Mouse (Mus musculus): ENCODE data around the gene Npw. TPM values are rescaled to one million over a fixed set of nuclear protein-coding genes. Genes with fewer than 3 reads are reported as not detected.

Gene Npw
- polyA plus RNA-seq (2012; ENCODE audit: insufficient read depth, insufficient read length, low replicate concordance, missing spikeins): not detected in 2 replicates

DNA sequence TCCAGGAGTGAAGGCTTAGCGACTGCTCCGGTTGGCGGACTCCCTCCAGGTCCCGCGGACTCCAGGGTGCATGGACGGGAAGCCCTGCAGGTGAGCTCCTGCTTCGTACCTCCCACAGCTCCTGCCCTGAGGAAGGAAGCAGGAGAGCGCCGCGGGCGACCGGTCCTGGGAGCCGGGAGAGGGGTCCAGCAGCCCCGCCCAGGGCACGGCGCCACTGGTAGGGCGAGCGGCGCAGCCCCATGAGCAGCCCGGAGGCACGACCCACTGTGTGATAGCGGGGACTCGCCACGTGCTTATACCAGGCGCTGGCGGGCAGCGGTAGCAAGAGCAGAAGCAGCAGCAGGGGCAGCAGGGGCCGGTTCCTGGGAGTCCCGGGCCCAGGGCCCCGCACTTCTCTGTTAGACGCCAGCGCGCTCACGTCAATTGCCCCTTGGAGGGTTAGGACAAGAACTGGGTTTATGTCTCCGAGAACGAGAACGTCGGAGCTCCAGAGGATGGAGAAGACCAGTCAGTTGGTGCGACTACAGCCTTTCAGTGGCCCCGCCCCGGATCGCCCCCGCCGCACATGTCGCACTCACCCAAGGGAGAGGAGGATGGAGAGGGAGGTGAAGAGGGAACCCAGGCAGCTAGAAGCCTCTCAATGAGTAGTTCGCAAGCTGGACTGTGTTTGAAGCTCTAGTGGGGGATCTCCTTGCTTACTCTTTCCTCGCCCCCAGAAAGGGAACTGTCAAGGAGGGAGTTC lies at the start of gene Npw:
Npw (minus strand) TSS at position 441 of the 742 bp plus-strand sequence.
- TF ChIP-seq CTCF (IDR thresholded peaks at IDR 0.05; ENCODE audit: insufficient read depth, low read depth, low read length): no peak
- peaks cover 15% of the 10 kb centered on the region for H3K4me1 ChIP-seq (ENCODE audit: control insufficient read depth, insufficient read depth, low read length)
- H3K4me3 ChIP-seq (ENCODE audit: insufficient read depth, low read depth, low read length): 0 out of 2 replicates have a peak within 1 kb of the TSS, but pooled peaks have one; percentile 1
- WGBS: 3% methylated on average over 47 of the region's 47 CpGs
- H3K27ac ChIP-seq (ENCODE audit: insufficient read depth, low read depth, low read length): no peak within 1 kb of the TSS

GRCm38 (mm10) chr17:24707801-24708425 lies 49.7 kb upstream of the Npw start:
- H3K27ac ChIP-seq (ENCODE audit: insufficient read depth, low read depth, low read length): peak overlapping the region; percentile 25
- peak overlapping the region; percentile 96 for H3K4me3 ChIP-seq (ENCODE audit: insufficient read depth, low read depth, low read length)
- H3K4me1 ChIP-seq (ENCODE audit: control insufficient read depth, insufficient read depth, low read length): peaks cover 6% of the 10 kb centered on the region; the same call in 1 of the 2 replicates
- WGBS: 3% methylated on average over 24 of the region's 24 CpGs
- no peak for TF ChIP-seq CTCF (IDR thresholded peaks at IDR 0.05; ENCODE audit: insufficient read depth, low read depth, low read length)
- TF ChIP-seq POLR2A (IDR thresholded peaks at IDR 0.05; ENCODE audit: insufficient read depth, low read depth, low read length): no peak

DNA sequence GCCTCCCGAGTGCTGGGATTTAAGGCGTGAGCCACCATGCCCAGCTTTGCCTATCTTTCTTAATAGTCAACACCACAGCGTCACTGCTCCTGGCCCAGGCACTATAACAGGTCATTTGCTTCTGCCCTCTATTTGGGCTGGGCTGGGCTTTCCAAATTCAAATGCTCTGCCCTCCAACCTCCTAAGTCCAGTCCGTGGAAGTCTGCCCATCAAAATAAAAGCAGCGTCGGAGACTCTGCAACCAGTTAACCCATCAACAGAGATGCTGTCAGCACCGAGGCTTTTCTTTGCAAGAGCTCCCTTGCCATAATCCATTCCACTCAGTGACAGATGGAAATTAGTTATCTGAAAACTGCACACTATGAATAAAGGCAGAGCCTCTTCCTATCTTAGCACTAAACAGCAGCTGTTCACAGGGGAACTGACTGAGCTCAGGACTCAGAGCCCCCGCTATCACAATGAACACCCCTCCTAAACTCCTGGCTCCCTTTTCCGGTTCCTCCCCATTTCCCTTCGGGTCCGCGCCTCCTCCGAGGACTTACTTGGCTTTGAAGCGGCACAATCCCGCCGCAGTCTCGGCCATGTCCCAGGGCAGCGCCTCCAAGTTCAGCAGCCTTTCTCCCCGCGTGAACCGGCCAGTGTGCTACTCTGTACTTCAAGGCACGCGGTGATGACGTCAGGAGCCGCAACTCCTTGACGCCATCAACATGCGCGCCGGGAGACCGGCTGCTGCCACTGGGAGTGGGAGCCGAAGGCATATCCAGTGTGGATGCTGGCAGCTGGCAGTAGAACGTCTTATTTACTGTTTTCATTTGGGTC lies 48.9 kb upstream of the Npw start, which contains the start of gene Tbl3:
Tbl3 (minus strand) TSS at position 679 of the 819 bp plus-strand sequence.
- Histone ChIP-seq H3K4me3 (ENCODE audit: insufficient read depth, low read depth, low read length) (peak within 1 kb of the TSS; percentile 96), H3K27ac (ENCODE audit: insufficient read depth, low read depth, low read length) (peak within 1 kb of the TSS; percentile 25), H3K4me1 (ENCODE audit: control insufficient read depth, insufficient read depth, low read length) (peaks cover 6% of the 10 kb centered on the region; the same call in 1 of the 2 replicates)
- 3% methylated on average over 32 of the region's 32 CpGs for WGBS
- TF ChIP-seq POLR2A (IDR thresholded peaks at IDR 0.05; ENCODE audit: insufficient read depth, low read depth, low read length) (peak; percentile 86; the same call in 1 of the 2 replicates), CTCF (IDR thresholded peaks at IDR 0.05; ENCODE audit: insufficient read depth, low read depth, low read length) (no peak)

- WGBS: 98% methylated on average over 3 of the region's 3 CpGs
- Histone ChIP-seq H3K27ac (ENCODE audit: insufficient read depth, low read depth, low read length) (no peak overlapping the region), H3K4me1 (ENCODE audit: control insufficient read depth, insufficient read depth, low read length) (peaks cover 6% of the 10 kb centered on the region; the same call in 1 of the 2 replicates), H3K4me3 (ENCODE audit: insufficient read depth, low read depth, low read length) (no peak overlapping the region)
- no peak for TF ChIP-seq CTCF (IDR thresholded peaks at IDR 0.05; ENCODE audit: insufficient read depth, low read depth, low read length)
- no peak for TF ChIP-seq POLR2A (IDR thresholded peaks at IDR 0.05; ENCODE audit: insufficient read depth, low read depth, low read length)
Observed at GRCm38 (mm10) chr17:24705821-24706220, 47.6 kb upstream of the Npw start.

GRCm38 (mm10) chr17:24701251-24701650 lies 43.0 kb upstream of the Npw start:
- TF ChIP-seq POLR2A (IDR thresholded peaks at IDR 0.05; ENCODE audit: insufficient read depth, low read depth, low read length) (no peak), CTCF (IDR thresholded peaks at IDR 0.05; ENCODE audit: insufficient read depth, low read depth, low read length) (no peak)
- no peak overlapping the region for H3K27ac ChIP-seq (ENCODE audit: insufficient read depth, low read depth, low read length)
- H3K4me1 ChIP-seq (ENCODE audit: control insufficient read depth, insufficient read depth, low read length): peaks cover 4% of the 10 kb centered on the region; the same call in 1 of the 2 replicates
- WGBS: 94% methylated on average over 9 of the region's 9 CpGs
- no peak overlapping the region for H3K4me3 ChIP-seq (ENCODE audit: insufficient read depth, low read depth, low read length)

GRCm38 (mm10) chr17:24699473-24699872 lies 41.2 kb upstream of the Npw start:
- no peak overlapping the region for H3K27ac ChIP-seq (ENCODE audit: insufficient read depth, low read depth, low read length)
- TF ChIP-seq POLR2A (IDR thresholded peaks at IDR 0.05; ENCODE audit: insufficient read depth, low read depth, low read length) (no peak), CTCF (IDR thresholded peaks at IDR 0.05; ENCODE audit: insufficient read depth, low read depth, low read length) (no peak)
- H3K4me3 ChIP-seq (ENCODE audit: insufficient read depth, low read depth, low read length): no peak overlapping the region
- WGBS: 84% methylated on average over 2 of the region's 2 CpGs
- H3K4me1 ChIP-seq (ENCODE audit: control insufficient read depth, insufficient read depth, low read length): peaks cover 6% of the 10 kb centered on the region

- 72% methylated on average over 9 of the region's 9 CpGs for WGBS
- H3K27ac ChIP-seq (ENCODE audit: insufficient read depth, low read depth, low read length): no peak overlapping the region
- H3K4me1 ChIP-seq (ENCODE audit: control insufficient read depth, insufficient read depth, low read length): peaks cover 6% of the 10 kb centered on the region
- no peak for TF ChIP-seq POLR2A (IDR thresholded peaks at IDR 0.05; ENCODE audit: insufficient read depth, low read depth, low read length)
- TF ChIP-seq CTCF (IDR thresholded peaks at IDR 0.05; ENCODE audit: insufficient read depth, low read depth, low read length): no peak
- H3K4me3 ChIP-seq (ENCODE audit: insufficient read depth, low read depth, low read length): no peak overlapping the region
Observed at GRCm38 (mm10) chr17:24698715-24699114, 40.5 kb upstream of the Npw start.

DNA sequence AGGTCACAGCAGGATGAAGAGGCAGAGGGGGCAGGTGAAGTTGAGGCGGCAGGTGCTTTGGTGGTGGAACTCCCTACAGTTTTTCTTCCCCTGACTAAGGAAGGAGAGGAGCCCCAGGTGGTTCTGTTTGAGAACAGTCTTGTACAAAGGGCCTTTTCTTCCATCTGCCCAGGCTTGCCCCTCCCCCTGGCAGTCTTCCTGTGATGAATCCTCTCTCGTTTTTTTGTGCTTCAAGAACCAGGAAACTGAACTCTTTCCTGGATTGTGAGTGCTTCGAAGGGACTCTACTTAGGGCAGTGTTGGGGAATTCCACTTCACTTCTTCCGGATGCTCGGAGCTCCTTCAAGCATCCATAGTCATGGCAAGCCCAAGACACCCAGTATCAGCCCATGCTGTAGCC lies 39.7 kb upstream of the Npw start:
- TF ChIP-seq POLR2A (IDR thresholded peaks at IDR 0.05; ENCODE audit: insufficient read depth, low read depth, low read length) (no peak), CTCF (IDR thresholded peaks at IDR 0.05; ENCODE audit: insufficient read depth, low read depth, low read length) (no peak)
- no peak overlapping the region for H3K4me3 ChIP-seq (ENCODE audit: insufficient read depth, low read depth, low read length)
- H3K27ac ChIP-seq (ENCODE audit: insufficient read depth, low read depth, low read length): no peak overlapping the region
- H3K4me1 ChIP-seq (ENCODE audit: control insufficient read depth, insufficient read depth, low read length): peaks cover 6% of the 10 kb centered on the region
- 14% methylated on average over 5 of the region's 5 CpGs for WGBS
